Mouse (Mus musculus): ENCODE results near the gene Lats2.

DNA sequence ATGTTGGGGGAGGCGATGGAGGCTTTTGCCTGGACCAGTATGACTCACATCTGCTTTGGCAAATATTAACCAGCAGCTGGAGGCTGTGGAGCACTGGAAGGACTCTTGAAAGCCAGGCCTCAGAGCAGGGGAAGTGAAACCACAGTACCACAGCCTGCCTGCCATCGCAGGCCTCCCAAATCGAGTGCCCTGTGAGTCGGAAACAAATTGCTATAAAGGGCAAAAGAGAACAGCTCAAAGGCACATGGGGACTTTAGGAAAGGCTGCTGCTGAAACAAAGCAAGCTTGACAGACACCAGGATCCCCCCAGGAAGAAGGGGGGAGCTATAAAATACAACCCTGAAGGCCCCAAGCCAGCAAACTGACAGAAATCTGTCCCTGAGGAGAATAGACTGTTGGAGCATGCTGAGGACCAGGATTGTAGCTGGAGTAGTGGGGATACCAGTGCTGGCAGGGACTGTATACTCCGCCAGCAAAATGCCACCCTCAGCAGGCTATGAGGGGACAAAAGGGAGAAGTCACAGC, 28.2 kb downstream of the Lats2 start:
- TF ChIP-seq POLR2A (IDR thresholded peaks at IDR 0.05; ENCODE audit: borderline replicate concordance, extremely low read depth, insufficient read depth, insufficient read length, poor library complexity, severe bottlenecking) (no peak), CTCF (IDR thresholded peaks at IDR 0.05; ENCODE audit: borderline replicate concordance, extremely low read depth, insufficient read depth, insufficient read length) (no peak)

Data from brain, embryonic 14.5 days (tissue).